Mouse (Mus musculus): ENCODE measurements around the gene Ldb1.

The Ldb1 gene

DNA sequence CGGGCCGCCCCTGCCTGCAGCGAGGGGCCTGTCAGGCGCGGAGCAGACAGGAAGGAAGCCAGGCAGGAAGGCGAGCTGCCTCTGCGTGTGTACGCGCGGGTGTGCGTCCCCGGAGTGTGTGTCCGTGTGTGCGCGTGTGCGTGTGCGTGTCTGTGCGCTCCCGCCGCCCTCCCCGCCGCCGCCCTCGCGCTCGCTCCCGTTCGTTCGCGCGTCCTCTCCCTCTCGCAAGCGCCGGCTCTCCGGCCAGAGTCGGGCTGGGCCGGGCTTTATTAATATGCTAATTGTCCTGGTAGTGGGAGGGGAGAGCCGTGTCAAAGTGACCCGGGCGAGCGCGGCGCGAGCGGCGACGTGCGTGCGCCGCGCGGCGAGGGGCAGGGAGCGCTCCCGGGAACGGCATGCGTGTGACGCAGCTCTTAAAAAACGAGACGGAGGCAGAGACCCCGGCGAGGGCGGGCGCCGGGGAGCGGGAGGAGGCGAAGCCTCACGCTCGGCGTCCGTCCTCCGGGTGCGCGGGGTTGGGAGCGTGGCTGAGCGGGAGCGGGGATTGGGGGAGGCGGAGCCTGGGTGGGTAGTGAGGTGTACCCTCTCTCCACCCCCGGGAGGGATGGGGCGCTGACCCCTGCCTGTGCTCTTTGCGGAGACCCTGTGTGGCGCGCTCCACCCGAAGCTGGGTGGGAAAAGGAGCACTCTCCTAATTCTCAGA is at the start of gene Ldb1:
Ldb1 (minus strand) TSS at position 222 of the 703 bp plus-strand sequence.
- peak; percentile 93 for DNase-seq

DNA sequence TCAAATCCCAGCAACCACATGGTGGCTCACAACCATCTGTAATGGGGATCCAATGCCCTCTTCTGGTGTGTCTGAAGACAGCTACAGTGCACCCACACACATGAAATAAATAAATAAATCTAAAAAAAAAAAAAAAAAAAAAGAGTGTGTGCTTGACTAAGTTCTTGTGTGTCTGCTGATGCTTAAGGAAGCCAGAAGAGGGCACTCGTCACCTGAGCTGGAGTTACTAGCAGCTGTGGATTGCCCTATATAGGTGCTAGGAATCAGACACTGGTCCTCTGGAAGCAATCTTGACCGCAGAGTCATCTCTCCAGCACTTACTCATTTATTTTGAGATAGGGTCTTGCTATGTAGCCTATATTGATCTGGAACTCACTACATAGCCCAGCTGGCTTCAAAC is 49.1 kb upstream of the Ldb1 start:
- no peak for DNase-seq

DNA sequence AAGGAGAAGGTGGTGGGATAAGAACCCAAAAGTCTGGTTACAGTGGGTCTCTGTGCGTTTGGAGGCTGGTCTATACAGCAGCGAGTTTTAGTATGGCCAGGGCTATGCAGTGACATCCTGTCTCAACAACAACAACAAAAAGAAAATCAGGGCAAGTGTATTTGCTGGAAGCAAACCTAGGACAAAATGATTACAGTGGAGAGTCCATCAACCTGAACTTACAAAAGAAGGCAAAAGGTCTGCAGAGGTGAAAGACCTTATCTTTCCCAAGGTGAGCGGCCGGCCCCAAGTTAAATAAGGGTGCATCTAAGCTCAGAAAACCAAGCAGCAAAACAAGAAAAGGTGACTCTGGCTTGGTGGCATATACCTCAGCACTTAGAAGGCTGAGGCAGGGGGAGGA is 46.6 kb upstream of the Ldb1 start:
- DNase-seq, result no peak

DNA sequence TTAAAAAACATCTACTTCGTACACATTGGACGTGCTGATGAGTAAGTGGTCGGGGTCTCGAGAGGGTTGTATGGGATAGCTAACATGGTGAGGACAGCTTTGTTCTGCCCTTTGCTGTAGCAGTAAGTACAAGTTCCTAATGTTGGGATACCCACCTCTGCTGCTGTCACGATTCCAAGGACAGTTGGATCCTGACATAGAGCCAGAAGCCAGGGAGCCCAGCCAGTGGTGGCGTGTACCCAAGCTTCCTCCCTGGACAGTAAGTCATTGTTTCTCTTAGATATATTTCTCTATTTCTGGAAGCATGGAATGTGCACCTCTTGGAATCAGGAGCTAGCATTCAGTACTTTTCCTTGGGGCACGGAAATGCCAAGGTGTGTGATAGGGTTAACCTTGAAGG is 42.9 kb upstream of the Ldb1 start:
- no peak for DNase-seq

DNA sequence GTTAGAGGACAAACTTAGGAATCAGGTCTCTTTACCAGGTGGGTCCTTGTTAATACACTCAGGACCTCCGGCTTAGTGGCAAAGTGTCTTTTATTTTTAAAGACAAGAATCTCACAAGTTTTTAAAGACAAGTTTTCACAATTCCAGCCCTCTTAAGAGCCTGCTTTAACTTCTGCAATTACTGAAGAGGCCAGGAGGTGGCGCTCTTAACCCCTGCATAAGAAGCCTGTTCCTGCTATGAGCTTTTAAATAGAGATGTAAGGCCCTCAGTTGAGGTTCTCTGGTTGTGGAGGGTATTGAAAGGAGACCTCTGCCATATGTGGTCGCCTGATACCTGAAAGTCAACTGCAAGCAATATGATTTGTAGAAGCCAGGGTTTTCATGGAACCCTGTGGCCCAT is 41.3 kb upstream of the Ldb1 start:
- peak; percentile 66 for DNase-seq

DNA sequence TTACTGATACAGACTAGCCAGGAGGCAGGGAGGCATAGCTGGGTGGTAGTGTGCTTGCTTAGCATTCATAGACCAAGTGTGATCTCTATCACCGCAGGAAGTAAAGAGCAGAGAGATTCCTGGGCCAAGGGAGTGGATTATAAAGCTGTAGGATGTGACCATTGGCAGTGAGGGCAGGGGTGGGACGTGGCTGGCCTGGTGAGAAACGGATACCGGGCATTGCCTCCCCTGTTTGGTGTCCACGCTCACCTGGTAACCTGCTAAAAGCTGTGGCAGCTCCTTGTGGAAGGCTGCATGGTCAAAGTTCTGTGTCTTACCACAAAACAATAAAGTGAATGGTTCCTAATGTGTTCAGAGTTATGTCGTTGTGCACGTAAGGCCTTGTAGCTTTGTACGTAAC is 40.2 kb upstream of the Ldb1 start:
- DNase-seq, result no peak

DNA sequence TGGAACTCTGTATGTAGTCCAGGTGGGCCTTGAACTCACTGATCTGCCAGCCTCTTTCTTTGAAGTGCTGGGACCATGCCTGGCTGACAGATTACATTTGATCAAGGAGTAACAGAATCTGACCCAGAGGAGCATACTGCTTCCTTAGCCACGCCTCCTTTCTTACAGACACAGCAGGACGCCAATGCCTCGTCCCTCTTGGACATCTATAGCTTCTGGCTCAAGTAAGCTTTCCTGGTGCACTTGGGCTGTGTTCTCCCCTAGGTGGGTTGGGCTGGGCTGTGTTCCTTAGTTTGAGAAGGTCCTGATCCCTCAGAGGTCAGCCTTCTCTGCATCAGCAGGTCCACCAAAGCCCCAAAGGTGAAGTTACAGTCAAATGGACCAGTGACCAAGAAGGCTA is 33.5 kb upstream of the Ldb1 start:
- no peak for DNase-seq

DNA sequence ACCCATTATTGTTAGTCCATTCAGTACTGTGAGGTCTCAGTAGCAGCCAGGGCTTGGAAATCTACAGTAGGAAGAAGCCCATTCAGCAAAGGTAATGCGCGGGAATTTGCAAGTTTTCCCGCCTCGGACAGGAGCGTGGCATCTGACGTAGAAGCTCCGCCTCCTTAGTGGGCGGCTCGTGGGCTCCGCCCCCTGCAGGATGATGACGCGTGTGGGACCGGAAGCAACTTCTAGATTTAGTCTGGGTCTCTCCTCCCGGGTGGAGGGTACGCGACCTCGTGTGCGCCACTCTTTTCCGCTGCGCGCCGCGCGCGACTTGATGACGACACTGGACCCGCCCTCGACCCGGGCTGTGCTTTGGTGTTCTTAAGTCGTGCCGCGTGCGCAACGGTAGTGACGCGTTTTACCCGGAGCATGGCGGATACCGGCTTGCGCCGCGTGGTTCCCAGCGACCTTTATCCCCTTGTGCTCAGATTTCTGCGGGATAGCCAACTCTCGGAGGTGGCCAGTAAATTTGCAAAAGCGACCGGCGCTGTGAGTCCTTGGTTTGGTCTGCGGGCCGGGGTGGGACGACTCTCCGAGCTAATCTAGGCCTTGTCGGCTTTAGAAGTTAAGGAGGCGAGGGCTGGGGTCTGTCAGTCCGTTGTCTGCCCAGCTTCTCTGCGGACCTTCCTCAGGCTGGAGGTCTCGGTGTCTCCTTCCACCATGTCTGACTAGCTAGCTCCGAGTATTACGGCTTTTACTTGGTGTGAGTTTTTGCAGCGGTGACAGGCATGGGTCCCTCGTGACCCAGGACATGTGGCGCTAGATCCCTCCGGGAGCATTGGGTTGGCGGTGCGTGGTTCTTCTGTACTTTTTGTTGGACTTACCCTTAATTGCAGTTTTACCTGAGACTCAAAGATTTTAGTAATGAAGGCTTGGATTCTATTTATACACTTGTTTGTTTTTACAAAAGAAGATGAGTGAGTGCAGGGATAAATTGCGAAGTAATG is 30.9 kb upstream of the Ldb1 start, which contains the start of gene Nolc1:
Nolc1 (plus strand) TSS at position 248 of the 992 bp plus-strand sequence.
- peak; percentile 99 for DNase-seq

DNA sequence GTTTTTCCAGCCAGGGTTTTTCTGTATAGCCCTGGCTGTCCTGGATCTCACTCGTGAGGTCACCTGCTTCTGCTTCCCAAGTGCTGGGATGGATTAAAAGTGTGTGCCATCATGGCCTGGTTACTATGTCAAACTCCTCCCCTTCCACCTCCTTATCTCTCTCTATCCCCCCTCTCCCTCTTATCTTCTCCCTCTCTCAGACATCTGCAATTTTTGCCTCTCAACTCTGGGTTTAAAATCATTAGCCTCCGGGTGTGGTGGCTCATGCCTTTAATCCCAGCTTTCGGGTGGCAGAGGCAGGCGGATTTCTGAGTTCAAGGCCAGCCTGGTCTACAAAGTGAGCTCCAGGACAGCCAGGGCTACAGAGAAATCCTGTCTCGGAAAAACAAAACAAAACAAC is 29.3 kb upstream of the Ldb1 start:
- no peak for DNase-seq

DNA sequence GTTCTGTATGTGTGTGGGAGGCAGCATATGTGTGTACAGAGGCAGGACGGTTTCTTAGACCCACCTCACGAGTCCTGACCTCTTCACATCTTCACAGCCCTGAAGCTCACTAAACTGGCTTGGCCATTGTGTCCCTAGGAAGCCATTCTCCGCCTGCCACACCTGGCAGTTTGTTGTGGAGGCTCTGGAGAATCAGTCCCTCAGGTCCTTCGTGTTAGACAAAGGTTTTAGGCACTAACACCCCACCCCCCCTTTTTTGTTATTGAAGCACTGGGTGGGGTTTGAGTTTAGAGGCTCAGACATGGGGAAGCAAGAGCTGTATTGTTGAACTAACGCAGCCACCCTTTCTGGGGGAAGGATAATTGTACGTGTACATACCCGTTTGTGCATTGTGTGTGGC is 28.3 kb upstream of the Ldb1 start:
- no peak for DNase-seq

DNA sequence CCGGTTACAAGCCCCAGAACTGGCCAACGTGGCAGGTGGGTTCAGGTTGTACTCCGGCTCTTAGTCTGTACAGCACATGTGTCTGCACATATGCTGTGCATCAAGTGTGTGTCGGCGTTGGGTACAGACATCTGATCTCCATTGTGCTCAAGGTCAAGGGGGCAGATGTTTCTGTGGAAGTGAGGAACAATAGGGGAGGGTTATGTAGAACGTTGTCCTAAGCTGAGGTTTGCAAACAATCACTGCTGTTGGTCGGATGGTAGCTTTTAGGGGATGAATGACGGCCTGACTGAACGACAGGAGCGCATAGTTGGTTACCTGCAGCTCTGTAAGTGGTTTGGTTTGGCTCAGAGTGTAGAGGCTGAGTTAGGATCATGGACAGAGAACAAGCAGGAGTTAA is 23.0 kb upstream of the Ldb1 start:
- DNase-seq, result no peak

DNA sequence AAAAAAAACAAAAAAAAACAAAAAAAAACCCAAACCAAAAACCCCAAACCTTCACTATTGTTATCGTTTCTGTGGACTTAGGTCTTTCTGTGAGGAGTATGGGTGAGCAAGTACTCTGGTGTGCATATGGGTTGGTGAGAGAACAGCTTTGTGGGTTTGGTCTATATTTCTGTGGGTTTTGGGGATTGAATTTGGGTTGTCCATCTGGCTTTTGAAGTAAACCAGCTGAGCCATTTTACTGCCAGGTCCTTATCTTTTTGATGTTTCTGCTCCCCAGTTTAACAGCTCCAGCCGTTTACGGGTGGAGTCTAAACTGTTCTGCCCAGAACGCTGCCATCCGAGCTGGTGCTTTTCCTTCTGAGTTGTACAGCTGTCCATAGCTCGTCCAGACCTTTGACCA is 15.8 kb upstream of the Ldb1 start:
- no peak for DNase-seq

DNA sequence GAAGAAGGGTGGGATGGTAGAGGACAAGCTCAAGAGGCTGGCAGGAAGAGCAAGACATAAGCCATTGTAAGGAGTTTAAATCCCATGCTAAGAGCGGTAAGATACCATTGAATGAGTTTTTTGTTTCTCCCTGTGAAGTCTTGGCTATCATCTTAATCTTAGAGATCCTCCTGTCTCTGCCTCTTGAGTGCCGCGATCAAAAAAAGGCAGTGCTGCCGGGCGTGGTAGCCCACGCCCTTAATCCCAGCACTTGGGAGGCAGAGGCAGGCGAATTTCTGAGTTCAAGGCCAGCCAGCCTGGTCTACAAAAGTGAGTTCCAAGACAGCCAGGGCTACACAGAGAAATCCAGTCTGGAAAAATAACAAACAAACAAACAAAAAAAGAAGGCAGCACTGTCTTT is 13.5 kb upstream of the Ldb1 start:
- DNase-seq, result no peak

DNA sequence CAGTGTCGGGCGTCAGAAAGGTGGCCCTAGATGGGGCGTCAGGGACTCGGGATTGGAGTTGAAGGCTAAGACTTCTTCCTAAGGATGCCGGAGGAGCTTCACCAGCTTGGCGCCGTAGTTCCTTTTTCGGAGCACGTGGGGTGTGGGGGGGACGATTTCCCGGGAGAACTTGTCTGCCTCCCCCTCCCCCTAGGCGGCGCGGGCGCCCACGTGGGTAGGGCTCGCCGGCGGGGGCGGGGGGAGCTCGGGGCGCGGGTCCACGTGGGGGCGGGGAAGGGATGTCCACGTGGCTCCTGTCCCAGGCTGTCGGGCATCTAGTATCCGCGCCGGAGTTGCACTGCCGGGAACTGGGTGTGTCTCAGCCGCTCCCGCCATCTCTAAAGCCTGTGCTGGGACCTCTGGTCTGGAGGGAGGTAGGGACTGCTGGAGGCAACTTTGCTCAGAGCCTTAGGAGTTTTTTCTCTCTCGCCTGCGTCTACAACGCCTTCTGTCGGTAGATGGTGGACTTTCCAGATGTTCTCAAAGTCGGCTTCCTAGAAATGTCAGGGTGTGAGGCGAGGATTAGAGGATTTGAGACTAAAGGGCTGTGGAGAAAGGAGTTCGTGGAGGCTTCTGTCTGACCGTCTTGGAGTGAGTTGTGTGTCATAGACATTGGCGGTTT is 12.1 kb upstream of the Ldb1 start:
- peak; percentile 85 for DNase-seq

DNA sequence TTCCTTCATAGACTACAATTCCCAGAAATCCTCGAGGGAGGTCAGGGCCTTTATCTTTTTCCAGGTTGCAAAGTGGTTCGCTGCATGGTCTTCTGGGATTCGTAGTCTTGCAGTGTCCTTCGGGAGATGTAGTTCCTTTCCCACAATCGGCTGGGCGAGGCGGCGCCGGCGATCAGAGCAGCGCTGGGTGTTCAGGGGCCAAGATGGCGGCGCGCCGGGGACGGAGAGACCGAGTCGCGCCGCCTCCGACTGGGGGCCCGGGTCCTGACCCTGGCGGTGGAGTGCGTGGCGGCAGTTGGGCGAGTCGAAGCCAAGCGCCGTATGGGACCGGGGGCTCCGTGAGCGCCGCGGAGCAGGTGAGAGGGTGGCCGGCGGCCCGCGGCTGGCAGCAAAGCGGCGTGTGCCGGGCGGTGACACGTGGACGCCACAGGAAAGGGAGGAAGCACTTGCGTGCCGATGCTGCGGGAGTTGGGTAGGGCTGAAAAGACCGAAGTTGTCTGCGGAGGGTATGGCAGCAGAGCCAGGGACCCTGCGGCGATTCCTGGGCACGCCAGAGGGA is 11.5 kb upstream of the Ldb1 start:
- peak; percentile 98 for DNase-seq

DNA sequence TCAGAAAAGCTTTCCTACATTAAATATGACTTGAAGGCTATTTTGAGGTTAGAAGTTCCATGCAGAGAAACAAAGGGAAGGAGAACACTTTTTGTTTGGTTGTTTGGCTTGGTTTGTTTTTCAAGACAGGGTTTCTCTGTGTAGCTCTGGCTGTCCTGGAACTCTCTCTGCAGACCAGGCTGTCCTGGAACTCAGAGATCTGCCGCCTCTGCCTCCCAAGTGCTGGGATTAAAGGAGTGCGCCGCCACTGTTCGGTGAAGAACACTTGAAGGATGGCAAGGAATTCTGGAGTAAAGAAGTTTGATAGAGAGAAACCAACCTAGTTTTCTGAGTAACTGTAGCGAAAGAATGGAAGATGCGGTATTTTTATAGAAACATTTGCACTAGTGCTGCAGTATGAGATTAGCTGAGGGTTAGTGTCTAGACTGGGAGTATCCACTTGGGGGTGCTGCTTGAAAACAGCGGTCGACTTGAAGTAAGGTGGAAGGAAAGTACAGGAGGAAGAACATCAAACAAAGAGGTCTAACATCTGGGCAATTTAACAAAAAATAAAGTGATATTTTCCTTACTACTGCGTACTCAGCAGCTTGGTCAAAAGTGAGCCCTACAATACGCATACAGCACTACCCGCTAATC is 10.9 kb upstream of the Ldb1 start:
- DNase-seq, result no peak

DNA sequence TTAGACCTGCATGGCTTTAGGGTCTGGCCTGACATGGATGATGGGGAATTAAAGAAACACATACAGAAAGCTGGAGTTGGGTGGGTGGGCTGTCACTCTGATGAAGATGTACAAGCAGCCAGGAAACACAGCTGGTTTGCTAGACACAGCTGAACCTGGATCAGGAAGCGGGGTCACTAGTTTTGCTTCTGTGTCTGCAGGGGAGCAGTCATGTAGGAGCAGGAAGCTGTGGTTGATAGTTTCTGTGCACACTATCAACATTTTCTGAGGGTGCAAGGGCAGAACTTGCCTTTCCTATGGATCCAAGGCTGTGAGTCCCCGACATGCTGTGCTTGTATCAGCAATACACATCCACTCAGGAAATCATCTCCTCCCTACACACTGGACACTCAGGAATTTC is 5.4 kb upstream of the Ldb1 start:
- no peak for DNase-seq

DNA sequence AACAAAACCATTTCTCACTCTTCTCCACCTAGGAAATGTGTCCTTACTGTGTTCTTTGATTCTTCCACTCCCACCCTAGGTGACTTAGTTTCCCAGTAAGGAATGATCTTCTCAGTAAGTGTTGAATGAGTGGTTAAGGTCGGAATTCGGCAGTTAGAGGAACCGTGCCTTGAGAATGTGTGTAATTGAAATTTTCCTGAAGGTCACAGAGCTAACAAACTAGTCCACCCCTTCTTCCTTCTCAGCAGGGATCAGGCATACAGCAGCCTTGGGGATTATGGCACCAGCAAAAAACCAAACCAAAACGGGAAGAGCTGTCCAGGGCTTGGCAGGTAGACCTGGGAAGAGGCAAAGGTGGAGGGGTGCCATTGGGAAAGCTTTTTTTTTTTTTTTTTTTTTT is 4.1 kb upstream of the Ldb1 start:
- no peak for DNase-seq

DNA sequence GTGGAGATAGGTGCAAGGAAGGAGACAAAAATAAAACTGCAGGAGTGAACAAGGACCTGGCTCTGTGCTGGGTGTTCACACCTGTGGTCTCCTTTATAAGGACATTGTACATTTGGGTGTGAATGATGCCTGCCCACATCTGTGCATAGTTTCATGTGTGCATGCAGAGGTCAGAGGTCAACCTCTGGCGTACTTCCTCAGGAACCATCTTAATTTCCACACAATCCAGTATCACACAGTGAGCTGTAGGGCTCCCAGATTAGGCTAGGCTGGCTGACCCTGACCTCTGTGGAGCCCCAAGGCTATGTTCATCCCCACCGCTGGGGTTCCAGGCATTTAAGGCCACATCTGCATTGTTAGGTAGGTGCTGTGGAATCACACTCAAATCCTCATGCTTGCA is 2.4 kb upstream of the Ldb1 start:
- DNase-seq, result peak; percentile 9

DNA sequence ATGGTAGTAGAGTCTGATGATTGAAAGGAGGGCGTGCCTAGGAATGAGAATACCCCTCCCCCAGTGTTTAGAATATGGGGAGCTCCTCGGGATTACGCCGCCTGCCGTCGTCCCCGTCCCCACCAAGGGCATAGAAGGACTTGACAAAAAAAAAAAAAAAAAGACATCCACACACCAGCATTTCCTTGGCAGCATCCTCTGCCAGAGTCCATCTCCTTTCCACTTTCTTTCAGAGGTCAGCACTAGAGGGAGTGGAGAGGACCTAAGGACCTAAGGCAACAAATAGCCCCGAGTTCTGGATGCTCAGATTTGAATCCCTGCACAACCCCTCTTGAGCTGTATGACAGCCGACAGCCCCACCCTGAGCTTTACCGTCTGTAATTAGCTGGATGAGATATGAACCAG is 1.6 kb upstream of the Ldb1 start:
- peak; percentile 36 for DNase-seq

DNA sequence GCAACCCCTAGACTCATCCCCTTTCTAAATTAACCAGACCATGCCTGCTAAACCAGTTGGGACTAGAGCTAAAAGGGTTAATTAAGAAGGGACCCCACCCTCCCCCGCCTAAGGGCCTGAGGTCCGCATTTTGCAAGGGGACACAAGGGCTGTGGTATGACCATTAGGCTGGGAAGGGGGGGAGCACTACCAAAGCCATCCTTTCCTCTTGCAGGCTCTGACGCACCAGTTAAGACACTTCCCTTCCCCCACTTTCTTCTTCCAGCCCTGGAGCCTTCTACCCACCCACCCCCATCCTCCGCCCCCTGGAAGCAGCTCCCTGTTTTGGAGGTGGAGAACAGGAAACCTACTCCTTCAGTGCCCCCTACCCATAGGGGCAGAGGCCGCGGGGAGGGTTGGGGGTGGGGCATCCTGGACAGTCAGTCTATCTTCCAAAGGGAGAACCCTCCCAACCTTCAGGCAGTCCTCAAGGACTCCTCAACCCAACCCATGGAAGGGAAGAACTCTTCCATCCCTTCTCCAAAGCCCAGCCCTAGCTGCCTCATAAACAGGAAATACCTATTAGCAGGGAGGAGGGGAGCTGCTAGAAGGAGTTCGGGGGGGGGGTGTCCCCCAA is 790 bp upstream of the Ldb1 start:
- peak; percentile 80 for DNase-seq
